Mouse (Mus musculus): Measurements from ENCODE around the gene Capn8.

Gene Capn8

GRCm38 (mm10) chr1:182550761-182551160 lies 14.0 kb upstream of the Capn8 start:
- DNase-seq (ENCODE audit: low read depth), result peak; percentile 49

GRCm38 (mm10) chr1:182553649-182554375 lies 11.0 kb upstream of the Capn8 start:
- DNase-seq (ENCODE audit: low read depth), result peak; percentile 70

- DNase-seq (ENCODE audit: low read depth), result peak; percentile 44
Measured at GRCm38 (mm10) chr1:182558271-182558670, 6.5 kb upstream of the Capn8 start.

- no peak for DNase-seq (ENCODE audit: low read depth)
Measured at GRCm38 (mm10) chr1:182559530-182559929, 5.3 kb upstream of the Capn8 start.

- DNase-seq (ENCODE audit: low read depth), result peak; percentile 82
Measured at GRCm38 (mm10) chr1:182560390-182561098, 4.3 kb upstream of the Capn8 start.

- no peak for DNase-seq (ENCODE audit: low read depth)
Measured at GRCm38 (mm10) chr1:182561945-182562514, 2.8 kb upstream of the Capn8 start.

GRCm38 (mm10) chr1:182562576-182563370 lies 2.0 kb upstream of the Capn8 start:
- no peak for DNase-seq (ENCODE audit: low read depth)

- DNase-seq (ENCODE audit: low read depth), result no peak
Measured at GRCm38 (mm10) chr1:182565351-182565835, 586 bp downstream of the Capn8 start.

GRCm38 (mm10) chr1:182571148-182571547 lies 6.3 kb downstream of the Capn8 start:
- peak; percentile 10 for DNase-seq (ENCODE audit: low read depth)

- no peak for DNase-seq (ENCODE audit: low read depth)
Measured at GRCm38 (mm10) chr1:182571973-182572372, 7.2 kb downstream of the Capn8 start.

GRCm38 (mm10) chr1:182573856-182574665 lies 9.3 kb downstream of the Capn8 start:
- DNase-seq (ENCODE audit: low read depth), result no peak

GRCm38 (mm10) chr1:182574666-182575049 lies 9.9 kb downstream of the Capn8 start:
- no peak for DNase-seq (ENCODE audit: low read depth)

GRCm38 (mm10) chr1:182584169-182584568 lies 19.4 kb downstream of the Capn8 start:
- DNase-seq (ENCODE audit: low read depth), result no peak

- no peak for DNase-seq (ENCODE audit: low read depth)
Measured at GRCm38 (mm10) chr1:182585162-182585840, 20.5 kb downstream of the Capn8 start.

GRCm38 (mm10) chr1:182587706-182588105 lies 22.9 kb downstream of the Capn8 start:
- no peak for DNase-seq (ENCODE audit: low read depth)

- DNase-seq (ENCODE audit: low read depth), result no peak
Measured at GRCm38 (mm10) chr1:182591491-182591890, 26.7 kb downstream of the Capn8 start.

- DNase-seq (ENCODE audit: low read depth), result no peak
Measured at GRCm38 (mm10) chr1:182592436-182592835, 27.6 kb downstream of the Capn8 start.

GRCm38 (mm10) chr1:182605330-182606150 lies 40.7 kb downstream of the Capn8 start:
- no peak for DNase-seq (ENCODE audit: low read depth)

GRCm38 (mm10) chr1:182609701-182610335 lies 45.0 kb downstream of the Capn8 start:
- no peak for DNase-seq (ENCODE audit: low read depth)
